Mouse (Mus musculus) layer of hippocampus, adult 18-20 months (tissue): ENCODE results near the gene Adam10. TPM values are rescaled to one million over a fixed set of nuclear protein-coding genes. Genes with fewer than 3 reads are reported as not detected.

Source experiments
- DNase-seq, 2 experiments: peaks; one replicate each; pipeline ENCODE4 v3.0.0; 2022; ENCODE audit warnings: low spot score in 2 of 2
- total RNA-seq, 2 experiments: library from RNA; stranded (reverse); gene quantifications; 2 replicates each; pipeline ENCODE4 v1.2.3; 2021

Adam10 gene
- total RNA-seq, 2 experiments from 2014 or later, result 65.8 to 68.4 TPM

DNA sequence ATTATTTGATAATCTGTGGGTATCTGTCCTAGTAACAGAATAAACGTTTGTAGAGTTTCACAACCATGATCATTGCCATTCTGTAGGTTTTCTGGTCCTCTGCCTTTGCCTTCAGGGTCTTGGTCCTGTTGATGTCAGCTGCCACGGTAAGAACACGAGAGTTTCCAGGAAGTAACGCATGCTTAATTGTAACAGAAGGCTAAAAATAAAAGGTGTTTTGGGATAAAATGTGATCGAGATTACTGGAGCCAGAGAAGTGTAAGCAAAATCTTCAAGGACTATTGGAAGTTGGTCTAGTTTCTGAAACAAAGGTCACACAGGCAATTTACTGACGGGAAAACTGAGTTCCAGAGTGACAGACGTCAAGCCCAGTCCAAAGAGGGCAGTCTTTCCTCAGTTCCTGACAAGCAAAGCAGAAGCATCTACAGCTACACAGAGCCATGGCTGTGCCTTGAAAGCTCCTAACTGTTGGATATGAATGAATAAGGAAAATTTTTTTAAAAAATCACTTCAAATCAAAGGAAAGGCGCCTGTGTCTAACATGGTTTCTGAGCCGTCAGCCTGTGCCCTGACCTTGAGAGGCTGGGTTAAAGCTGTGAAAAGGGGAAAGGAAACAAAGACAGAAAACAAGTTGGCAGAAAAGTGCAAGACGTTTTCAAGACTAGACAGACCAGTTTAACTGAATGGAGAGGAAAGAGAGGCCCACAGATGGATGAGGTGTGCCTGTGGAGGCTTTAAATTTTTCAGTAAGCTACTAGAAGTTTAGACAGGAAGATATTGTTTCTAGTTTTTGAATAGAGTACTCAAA lies 6.8 kb upstream of the Adam10 start:
- peak in 1 of 2 experiments; percentile 31 for DNase-seq

DNA sequence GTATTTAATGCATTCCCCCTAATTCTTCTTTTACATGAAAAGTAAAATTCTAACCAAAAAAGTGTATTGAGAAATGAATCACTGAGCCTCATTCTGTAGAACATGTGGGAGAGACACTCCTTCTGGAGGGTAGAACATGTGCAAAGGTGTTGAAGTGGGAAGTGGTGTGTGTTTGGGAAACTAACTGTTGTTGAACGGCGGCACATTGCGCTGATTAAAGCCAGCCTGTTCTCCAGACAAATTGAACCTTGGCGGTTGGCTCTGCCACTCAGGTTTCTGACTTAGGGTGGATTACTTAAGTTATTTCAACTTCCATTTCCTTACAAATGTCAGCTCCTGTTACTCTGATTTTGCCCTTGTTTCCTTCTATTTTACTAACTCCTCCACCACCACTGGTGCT lies 5.1 kb upstream of the Adam10 start:
- DNase-seq, result no peak

DNA sequence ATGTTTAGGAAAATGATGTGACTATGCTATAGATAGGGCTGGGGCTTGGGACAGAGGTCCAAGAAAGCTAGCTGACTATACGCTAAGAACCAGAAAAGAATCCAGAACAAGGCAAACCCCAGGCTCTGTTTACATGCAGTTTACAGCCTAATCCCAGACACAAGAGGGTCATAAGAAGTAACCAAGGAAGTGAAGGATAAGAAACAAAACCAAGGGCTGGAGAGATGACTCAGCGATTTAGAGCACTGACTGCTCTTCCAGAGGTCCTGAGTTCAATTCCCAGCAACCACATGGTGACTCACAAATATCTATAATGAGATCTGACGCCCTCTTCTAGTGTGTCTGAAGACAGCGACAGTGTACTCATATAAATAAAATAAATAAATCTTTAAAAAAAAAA lies 3.7 kb upstream of the Adam10 start:
- DNase-seq, result no peak

DNA sequence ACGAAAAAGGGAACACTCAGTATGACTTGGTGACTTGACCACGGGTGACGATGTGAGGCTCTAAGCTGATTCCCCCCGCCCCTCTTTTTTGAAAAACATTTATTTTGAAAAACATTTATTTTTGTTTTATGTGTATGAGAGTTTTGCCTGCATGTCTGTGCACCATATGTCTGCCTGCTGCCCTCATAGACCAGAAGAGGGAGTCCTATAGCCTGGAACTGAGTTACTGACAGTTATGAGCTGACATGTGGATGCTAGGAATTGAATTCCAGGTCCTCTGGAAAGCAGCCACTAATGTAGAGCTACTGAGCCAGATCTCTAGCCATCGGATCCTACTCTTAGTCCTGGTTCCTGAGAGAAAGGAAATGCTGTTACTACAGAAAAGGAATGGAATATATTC lies 2.8 kb upstream of the Adam10 start:
- no peak for DNase-seq

DNA sequence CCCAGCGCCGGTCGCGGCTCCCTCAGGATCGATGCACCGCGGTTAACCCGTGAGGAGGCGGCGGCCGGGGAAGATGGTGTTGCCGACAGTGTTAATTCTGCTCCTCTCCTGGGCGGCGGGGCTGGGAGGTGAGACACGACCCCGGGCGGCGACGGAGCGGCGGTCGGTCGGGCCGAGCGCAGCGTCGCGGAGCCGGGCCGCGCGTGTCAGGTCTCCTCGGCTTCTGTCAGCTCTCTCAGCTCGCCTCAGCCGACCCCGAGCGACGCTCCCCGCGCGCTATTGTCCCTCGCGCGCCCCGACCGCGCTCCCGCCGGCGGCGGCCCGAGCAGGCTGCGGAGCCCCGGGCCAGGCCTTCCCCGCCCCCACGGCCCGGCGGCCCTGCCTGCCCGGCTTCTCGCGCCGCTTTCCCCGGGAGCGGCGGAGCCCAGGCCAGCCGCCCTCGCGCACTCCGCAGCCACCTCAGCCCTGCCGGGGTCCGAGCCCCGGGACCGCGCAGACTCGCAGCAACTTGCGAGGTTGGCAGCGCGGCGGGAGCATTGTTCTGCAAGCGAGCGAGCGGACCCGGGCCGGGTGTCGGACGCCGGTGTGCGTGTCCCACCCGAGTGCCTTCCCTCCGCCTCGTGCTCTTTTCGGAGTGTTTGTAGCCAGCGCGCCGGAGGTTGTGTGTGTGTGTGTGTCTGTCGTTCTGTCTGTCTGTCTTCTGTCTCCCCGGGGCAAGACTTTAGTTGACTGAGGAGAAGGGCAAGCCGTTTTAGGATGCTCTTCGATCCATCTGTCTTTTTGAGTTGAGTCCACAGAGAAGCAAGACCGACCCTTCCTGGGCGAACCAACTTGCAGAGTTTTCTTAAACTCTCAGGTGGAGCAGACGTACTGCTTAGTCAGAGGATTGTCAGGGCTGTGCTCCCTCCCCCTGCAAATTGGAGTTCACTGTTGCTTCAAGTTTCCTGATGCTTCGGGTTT lies 615 bp downstream of the Adam10 start:
- DNase-seq, result peak; percentile 9 to 14

DNA sequence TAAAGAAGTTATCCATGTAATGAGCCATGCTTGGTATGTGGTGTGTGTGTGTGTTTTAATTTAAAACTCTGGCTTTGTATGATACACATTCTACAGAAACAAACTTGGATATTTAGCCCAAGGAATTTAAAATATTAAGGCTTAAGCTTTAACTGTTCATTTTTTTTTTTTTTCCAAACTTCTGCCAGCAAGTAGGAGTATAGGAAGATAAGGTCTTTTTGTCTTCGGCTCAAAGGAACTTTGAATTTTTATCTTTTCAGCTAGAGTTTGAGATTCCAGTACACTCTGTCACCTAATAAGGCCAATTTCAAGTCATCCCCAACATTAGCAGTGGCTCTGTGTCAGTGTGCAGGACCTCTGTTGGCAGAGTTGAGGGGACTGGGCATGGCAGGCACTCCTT lies 3.4 kb downstream of the Adam10 start:
- no peak for DNase-seq

DNA sequence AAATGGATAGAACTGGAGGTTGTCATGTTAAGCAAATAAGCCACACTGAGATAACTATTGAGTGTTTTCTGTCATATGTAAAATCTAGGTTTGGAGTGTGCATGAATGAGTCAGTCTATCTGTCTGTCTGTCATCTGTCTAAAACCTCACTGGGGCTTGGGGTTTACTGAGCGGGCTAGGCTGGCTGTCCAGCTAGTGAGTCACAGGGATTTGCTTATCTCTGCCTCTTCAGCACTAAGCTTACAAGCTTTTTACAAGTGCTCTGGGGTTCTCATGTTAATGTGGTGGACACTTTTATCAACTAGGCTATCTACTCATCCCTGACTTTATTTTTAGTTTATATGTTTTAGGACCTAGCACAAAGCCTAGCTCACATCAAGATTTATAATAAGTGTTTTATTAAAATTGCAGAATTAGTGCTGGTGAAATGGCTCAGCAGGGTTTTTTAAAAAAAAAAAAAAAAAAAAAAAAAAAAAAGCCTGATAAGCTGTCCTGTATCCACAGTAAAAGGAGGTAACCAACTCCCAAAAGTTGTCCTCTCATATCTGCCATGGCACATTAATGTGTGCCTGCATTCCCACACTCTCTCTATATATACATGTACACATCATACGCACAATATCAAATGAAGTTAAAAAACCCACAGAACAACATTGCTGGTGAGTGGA lies 9.6 kb downstream of the Adam10 start:
- DNase-seq, result no peak

DNA sequence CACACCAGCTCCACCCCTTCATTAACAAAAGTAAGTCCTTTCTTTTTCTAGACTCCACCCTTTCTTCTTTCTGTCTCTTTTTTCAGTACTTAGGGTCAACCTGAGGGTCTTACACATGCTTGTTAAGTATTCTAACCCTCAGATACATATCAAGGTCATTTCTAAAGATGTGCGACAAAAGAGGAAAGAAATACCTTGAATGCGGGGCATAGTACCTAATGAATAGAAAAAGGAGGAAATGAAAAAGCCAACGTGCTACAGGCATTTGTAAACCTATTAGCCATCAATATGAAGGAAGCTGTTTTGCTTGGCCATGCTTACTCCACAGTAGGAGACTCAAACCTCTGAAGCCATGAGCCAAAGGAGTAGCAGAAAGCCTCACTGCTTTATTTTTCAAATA lies 11.1 kb downstream of the Adam10 start:
- no peak for DNase-seq

DNA sequence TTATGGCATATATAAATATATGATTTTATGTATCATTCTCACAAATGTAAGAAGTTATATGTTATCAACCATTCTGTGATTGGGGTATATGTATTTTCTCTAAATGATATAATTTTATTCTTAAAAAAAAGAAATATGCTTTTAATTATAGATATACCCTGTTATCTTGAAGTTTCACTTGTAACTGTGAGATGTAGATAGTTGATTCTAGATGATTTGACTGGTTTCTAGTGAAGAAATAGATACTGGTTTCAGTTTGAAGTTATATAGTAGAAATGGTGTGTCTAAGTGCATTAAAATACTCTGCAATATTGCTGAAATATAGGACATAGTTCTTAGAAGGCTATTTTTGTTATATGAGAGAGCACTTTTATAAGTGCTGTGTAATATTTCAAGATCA lies 11.8 kb downstream of the Adam10 start:
- no peak for DNase-seq

DNA sequence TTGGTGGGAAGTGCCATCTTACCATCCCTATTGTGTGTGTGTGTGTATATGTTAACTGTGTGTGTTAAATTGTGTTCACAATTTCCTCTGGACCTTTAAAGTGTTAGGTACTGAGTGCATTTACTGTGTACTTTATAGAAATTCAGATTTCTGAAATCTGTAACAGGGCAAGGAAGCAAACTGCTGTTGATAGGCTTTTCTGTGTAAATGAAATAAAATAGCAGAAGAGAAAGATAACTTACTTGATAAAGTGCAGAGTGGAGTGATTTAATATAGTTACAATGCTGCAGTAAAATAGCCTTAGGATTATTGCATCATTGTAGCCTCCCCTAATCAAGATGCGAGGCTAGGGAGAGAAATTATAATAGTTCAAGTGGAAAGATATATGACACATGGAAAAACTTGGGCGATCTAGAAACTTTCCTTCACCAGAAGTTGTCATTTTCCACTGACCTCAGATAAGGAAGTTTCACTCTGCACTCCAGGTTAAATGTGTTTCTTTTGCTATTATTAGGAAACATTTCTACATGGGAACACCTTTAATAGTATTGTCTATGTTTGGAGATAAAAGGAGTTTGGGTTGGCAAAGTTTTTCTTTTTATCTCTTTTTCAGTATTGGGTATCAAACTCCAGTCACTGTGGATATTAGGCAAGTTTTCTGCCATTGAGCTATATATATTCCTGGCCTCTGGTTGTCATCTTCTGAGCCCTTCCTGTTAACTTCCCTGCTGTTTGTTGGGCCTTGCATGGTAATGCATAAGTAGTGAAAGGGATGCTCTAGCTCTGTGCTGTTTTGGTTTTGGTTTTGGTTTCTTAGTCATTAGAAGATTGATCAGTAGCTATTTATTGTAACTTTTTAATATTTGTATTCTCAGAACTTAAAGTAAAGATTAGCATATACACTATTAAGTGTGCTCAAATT lies 13.2 kb downstream of the Adam10 start:
- no peak for DNase-seq

DNA sequence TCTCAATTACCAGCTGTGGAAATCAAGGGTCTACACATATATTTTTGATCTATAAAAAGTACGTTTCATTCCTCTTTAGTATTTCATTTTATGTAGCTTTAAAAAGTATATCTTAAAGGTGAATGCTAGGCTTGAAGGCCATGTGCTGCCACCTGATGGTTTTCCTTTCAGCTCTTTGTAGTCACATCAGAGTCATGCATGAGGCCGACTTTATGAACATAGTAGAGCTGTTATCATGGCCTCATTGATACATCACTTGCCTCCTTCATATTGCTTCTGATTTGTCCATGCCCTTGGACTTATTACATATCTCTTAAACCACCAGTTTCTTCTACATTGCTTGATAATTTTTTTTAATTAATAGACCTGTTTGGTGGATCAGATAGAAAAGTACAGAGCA lies 16.9 kb downstream of the Adam10 start:
- no peak for DNase-seq

DNA sequence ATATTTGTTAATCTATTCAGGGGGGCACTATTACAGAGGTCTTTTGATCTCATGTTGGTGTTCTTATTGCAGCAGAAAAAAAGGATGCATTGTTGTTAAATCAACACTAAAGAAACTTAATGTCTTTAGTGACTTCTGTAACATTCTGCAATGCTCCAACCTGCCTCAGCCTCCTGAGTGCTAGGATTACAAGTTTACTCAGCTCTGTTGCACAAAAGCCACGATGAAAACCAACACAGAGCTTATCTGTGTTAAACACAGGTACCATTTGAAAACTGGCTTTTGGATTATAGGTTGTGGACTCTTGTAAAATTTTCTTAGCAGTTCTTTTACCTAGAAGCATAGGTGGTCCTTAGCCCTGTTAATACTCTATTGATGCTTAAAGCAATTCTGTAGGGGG lies 19.3 kb downstream of the Adam10 start:
- DNase-seq, result no peak

DNA sequence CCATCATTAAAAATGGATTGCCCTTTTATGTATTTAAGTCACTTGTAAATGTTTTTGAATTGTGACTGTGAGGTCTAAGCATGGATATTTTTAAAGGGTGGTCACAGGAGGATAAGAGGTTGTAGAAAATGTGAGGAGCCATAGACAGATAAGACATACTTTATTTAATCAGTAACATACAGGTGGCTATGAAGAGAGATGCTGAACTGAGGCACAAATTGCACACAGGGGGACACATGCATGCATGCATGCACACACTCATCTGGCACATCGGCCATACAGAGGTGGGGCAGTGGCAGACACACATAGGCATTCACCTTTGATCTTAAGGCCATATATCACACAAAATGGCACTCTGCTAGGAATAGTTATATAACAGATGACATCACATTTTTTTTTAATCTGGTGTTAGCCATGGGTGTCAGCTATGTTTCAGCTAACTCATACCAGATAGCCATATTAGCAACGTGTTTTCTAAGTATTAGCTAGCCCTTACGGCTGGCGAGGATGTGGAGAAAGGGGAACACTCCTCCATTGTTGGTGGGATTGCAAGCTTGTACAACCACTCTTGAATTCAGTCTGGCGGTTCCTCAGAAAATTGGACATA lies 24.9 kb downstream of the Adam10 start:
- no peak for DNase-seq

DNA sequence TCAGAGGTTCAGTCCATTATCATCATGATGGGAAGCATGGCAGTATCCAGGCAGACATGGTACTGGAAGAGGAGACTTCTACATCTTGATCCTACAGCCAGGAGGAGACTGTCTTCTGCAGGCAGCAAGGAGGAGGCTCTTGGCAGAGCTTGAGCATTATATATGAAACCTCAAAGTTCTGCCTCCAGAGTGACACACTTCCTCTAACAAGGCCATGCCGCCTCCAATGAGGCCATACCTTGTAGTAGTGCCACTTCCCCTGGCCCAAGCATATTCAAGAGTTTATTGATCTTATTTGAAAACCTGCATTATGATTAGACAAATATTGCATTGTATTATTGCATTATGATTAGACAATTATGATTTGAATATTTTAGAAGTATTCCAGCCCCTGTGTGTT lies 27.6 kb downstream of the Adam10 start:
- no peak for DNase-seq

DNA sequence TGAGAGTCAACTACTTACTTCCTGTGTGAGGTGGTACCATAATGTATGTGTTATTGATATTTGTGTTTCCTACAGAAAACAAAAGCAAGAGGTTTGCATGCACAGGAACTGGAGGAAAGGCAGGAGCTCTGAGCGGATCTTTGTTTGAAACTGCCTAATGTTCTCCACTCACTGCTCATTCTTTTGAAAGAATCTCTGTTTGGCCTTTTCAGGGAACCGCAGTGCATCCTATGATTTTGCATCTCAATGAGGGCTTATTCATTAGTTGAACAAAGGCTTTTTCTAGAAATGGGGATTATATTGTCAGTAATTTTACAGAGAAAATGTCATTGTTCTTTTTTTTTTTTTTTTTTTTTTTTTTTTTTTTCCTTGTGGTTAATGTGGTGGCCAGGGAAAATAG lies 50.7 kb downstream of the Adam10 start:
- peak in 1 of 2 experiments; percentile 45 for DNase-seq

DNA sequence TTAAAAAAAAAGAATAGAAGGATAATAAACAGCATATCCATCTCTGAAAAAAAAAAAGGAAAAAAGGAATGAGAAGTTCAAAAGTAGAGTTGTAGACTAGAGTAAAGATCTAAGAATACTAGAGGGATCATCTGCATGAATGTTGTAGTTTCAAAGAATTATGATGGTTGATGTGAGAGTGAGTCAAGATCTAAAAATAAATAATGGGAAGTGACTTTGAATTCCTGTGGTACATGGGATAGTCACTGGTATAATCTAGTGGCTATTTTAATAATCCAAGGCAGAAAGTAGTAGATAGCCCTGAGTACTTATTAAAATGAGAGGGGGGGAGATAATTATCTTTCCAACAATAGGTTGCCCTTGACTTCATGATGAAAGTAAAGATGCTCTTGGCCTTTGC lies 52.3 kb downstream of the Adam10 start:
- no peak for DNase-seq

DNA sequence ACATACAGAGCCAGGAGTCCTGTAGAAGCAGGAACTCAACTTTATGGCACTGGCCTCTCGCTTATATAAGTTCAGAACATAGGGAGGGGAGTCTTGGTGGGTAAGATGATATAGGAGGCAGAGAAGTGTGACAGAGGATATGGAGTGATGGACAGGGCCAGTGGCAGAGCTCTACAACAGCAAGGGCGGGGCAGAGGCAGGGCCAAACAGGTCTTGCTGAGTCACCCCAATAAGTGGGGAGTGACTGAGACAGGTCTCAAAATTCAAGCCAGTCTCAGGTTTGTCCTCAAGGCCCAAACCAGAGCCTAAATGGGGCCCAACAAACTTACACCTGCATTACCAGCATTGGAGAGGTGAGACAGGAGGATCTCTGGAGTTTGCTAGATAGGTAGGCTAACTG lies 54.4 kb downstream of the Adam10 start:
- no peak for DNase-seq

DNA sequence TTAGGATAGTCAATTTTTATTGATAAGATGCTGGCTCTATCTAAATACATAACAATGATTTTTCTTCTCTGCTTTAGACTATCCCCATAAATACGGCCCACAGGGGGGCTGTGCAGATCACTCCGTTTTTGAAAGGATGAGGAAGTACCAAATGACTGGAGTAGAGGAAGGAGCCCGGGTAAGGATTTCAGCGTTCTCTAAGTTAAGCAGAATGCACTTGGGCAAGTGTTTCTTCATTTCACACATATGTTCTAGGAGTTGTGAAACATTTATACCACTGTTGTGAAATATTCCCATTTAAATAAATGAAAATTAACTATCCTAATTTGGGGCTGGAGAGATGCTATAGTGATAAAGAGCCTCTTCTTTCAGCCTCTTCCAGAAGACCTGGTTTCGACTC lies 61.2 kb downstream of the Adam10 start:
- no peak for DNase-seq

DNA sequence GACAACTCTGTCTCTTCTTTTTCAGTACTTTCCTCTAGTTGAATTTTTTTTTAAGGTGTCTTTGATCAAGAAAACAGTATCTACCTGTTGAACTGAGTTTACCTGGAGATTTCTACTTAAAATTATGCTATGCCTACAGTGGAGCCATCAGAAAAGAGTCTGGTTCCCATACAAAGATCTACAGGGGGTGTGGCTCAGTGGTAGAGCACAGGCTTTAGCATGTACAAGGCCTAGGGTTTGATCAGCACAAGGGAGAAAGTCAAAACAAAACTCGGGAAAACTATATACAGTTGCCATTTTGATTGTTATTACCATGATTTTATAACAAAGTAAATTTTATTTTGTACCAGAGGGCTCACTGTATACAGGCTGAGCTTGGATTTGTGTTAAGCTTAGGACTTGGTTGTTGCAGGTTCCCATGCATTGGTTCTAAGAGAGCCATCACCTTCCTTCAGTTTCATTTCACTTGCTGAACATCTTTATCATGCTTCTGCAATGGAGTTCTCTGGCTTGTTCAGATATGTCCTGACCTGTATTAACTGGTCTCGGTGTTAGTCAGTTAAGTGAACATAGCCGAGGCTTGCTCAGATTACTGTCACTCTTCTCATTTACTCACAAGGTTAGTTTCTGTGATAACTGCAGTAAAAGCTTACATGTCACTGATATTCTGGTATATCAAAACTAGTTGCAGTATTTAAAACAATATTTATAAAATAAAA lies 72.9 kb downstream of the Adam10 start:
- DNase-seq, result no peak

DNA sequence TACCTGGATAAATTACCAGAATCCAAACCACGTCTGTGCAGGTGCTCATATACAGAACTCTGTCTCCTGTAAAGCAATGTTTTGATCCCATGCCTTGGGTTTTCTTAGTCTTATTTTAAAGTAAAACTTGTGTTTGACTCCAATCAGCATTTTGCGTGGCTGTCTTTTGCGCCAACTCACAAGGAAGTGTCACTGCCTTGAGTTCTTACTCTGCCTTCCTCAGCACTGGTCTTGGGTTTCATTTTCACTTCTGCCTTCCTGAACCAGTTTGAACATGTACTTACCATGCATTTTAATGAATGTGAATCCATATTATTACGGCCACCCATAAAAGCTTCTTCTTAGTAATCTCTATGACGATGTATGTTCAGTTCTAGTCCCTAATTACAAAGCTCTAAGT lies 82.2 kb downstream of the Adam10 start:
- no peak for DNase-seq
